Mouse (Mus musculus): ENCODE results near the gene Prpf31. TPM values are rescaled to one million over a fixed set of nuclear protein-coding genes. Genes with fewer than 3 reads are reported as not detected.

Prpf31 gene
- polyA plus RNA-seq, 1 experiment from 2014 or later = 150 TPM

DNA sequence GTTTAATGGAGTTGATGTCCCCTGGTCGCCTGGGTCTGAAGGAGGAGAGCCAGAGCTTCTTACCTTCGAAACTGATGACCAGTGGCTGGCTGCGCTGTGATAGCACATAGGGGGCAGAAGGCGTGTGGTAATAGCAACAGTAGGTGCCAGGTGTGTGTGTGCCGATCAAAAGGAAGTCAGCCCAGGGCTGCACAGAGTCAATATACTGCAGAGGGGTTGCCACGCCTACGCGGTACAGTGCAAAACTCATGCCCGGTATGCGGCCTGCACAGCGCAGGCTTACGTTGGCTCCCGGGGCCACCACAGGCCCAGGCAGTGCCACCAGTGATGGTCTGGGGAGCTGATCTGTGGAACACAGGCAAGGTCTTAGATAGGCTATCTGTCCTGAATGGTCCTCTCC is 18.8 kb upstream of the Prpf31 start:
- WGBS = 88% methylated on average over 13 of the region's 13 CpGs
- no peak for ATAC-seq (ENCODE audit: insufficient number of reproducible peaks, low FRiP score, low TSS enrichment, low read depth)

GRCm38 (mm10) chr7:3614021-3614420 is 15.8 kb upstream of the Prpf31 start:
- ATAC-seq (ENCODE audit: insufficient number of reproducible peaks, low FRiP score, low TSS enrichment, low read depth) = no peak
- 85% methylated on average over 3 of the region's 3 CpGs for WGBS

More for the DNA sequence above, 18.8 kb upstream of the Prpf31 start:
- H3K9ac ChIP-seq (ENCODE audit: low read length) = no peak overlapping the region
- no peak overlapping the region for H3K4me3 ChIP-seq (ENCODE audit: low read depth, low read length)
- no peaks in the 10 kb centered on the region for H3K36me3 ChIP-seq (ENCODE audit: control insufficient read depth, insufficient read depth, low read length)
- no peak for DNase-seq (ENCODE audit: low spot score)
- no peak overlapping the region for H3K4me2 ChIP-seq (ENCODE audit: low read depth, severe bottlenecking)
- H3K4me1 ChIP-seq (ENCODE audit: control insufficient read depth, insufficient read depth, low read length) = no peaks in the 10 kb centered on the region
- H3K9me3 ChIP-seq (ENCODE audit: control insufficient read depth, low read length) = no peaks in the 10 kb centered on the region
- no peak overlapping the region for H3K27ac ChIP-seq (replicated peaks; ENCODE audit: low read depth, low read length)
- H3K27me3 ChIP-seq (ENCODE audit: control insufficient read depth, insufficient read depth, low read length) = no peaks in the 10 kb centered on the region

GRCm38 (mm10) chr7:3616057-3616388 is 13.8 kb upstream of the Prpf31 start, which contains the start of gene Oscar:
Gene Oscar (minus strand): TSS chr7:3616157.
- H3K9ac ChIP-seq (ENCODE audit: low read length) = no peak within 1 kb of the TSS
- peaks cover 5% of the 10 kb centered on the region for H3K36me3 ChIP-seq (ENCODE audit: control insufficient read depth, insufficient read depth, low read length)
- H3K27ac ChIP-seq (replicated peaks; ENCODE audit: low read depth, low read length) = no peak within 1 kb of the TSS
- H3K4me1 ChIP-seq (ENCODE audit: control insufficient read depth, insufficient read depth, low read length) = no peaks in the 10 kb centered on the region
- peak within 1 kb of the TSS; percentile 76; the same call in 1 of the 2 replicates for H3K4me3 ChIP-seq (ENCODE audit: low read depth, low read length)
- no peaks in the 10 kb centered on the region for H3K9me3 ChIP-seq (ENCODE audit: control insufficient read depth, low read length)
- DNase-seq (ENCODE audit: low spot score) (no peak), ATAC-seq (ENCODE audit: insufficient number of reproducible peaks, low FRiP score, low TSS enrichment, low read depth) (no peak)
- H3K4me2 ChIP-seq (ENCODE audit: low read depth, severe bottlenecking) = no peak within 1 kb of the TSS
- WGBS = 72% methylated on average over 4 of the region's 4 CpGs
- no peaks in the 10 kb centered on the region for H3K27me3 ChIP-seq (ENCODE audit: control insufficient read depth, insufficient read depth, low read length)

More at GRCm38 (mm10) chr7:3614021-3614420, 15.8 kb upstream of the Prpf31 start:
- Histone ChIP-seq H3K27me3 (ENCODE audit: control insufficient read depth, insufficient read depth, low read length) (no peaks in the 10 kb centered on the region), H3K9ac (ENCODE audit: low read length) (no peak overlapping the region), H3K9me3 (ENCODE audit: control insufficient read depth, low read length) (no peaks in the 10 kb centered on the region), H3K4me1 (ENCODE audit: control insufficient read depth, insufficient read depth, low read length) (no peaks in the 10 kb centered on the region), H3K4me2 (ENCODE audit: low read depth, severe bottlenecking) (no peak overlapping the region), H3K36me3 (ENCODE audit: control insufficient read depth, insufficient read depth, low read length) (no peaks in the 10 kb centered on the region), H3K4me3 (ENCODE audit: low read depth, low read length) (no peak overlapping the region), H3K27ac (replicated peaks; ENCODE audit: low read depth, low read length) (no peak overlapping the region)
- no peak for DNase-seq (ENCODE audit: low spot score)

GRCm38 (mm10) chr7:3616389-3617241 is 13.2 kb upstream of the Prpf31 start:
- 45% methylated on average over 6 of the region's 6 CpGs for WGBS
- Histone ChIP-seq H3K9ac (ENCODE audit: low read length) (no peak overlapping the region), H3K9me3 (ENCODE audit: control insufficient read depth, low read length) (no peaks in the 10 kb centered on the region), H3K4me1 (ENCODE audit: control insufficient read depth, insufficient read depth, low read length) (no peaks in the 10 kb centered on the region), H3K36me3 (ENCODE audit: control insufficient read depth, insufficient read depth, low read length) (peaks cover 5% of the 10 kb centered on the region), H3K27ac (replicated peaks; ENCODE audit: low read depth, low read length) (no peak overlapping the region), H3K4me2 (ENCODE audit: low read depth, severe bottlenecking) (no peak overlapping the region), H3K4me3 (ENCODE audit: low read depth, low read length) (peak overlapping the region; percentile 76; the same call in 1 of the 2 replicates), H3K27me3 (ENCODE audit: control insufficient read depth, insufficient read depth, low read length) (no peaks in the 10 kb centered on the region)
- DNase-seq (ENCODE audit: low spot score) (no peak), ATAC-seq (ENCODE audit: insufficient number of reproducible peaks, low FRiP score, low TSS enrichment, low read depth) (peak; percentile 41; the same call in 1 of the 2 replicates)

DNA sequence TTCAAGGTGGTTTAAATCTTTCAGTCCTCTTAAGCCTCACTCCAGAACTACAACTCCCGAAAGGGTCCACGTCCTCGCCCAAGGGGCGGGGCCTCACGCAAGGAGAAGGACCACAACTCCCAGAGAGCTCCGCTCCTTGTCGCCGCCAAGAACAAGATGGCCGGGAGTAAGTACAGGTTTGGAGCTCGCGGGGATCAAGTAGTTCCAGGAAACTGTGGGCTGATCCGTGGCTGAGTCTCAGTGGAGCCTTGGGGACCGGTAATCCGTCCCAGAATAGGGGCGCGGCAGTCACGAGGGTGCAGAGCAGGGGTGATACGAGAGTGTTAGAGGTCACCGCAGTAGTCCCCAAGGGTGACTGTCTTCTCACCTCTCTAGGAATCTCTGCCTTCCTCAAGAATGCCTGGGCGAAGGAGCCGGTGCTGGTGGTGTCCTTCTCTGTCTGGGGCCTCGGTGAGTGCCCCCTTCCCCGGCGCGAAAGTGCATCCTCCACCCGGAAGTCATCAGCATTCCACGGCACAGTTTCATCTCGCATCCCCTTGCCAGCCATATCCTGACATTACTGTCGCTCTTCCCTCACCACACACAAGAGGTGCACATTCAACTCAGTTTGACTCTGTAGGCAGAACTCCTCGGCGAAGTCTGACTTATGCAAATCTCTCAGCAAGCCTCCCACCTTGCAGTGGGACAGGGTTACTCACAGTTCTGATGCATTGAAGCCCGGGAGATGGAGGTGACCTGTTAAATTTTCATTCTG is 12.4 kb upstream of the Prpf31 start, which contains the start of gene Ndufa3:
TSS of gene Ndufa3 (plus strand) at position 132 of the 754 bp plus-strand sequence.
- 2% methylated on average over 32 of the region's 32 CpGs for WGBS
- peak within 1 kb of the TSS; percentile 64 for H3K4me2 ChIP-seq (ENCODE audit: low read depth, severe bottlenecking)
- H3K36me3 ChIP-seq (ENCODE audit: control insufficient read depth, insufficient read depth, low read length) = peaks cover 5% of the 10 kb centered on the region
- H3K4me1 ChIP-seq (ENCODE audit: control insufficient read depth, insufficient read depth, low read length) = no peaks in the 10 kb centered on the region
- peak within 1 kb of the TSS; percentile 72 for H3K9ac ChIP-seq (ENCODE audit: low read length)
- no peak within 1 kb of the TSS for H3K27ac ChIP-seq (replicated peaks; ENCODE audit: low read depth, low read length)
- H3K9me3 ChIP-seq (ENCODE audit: control insufficient read depth, low read length) = no peaks in the 10 kb centered on the region
- no peaks in the 10 kb centered on the region for H3K27me3 ChIP-seq (ENCODE audit: control insufficient read depth, insufficient read depth, low read length)
- ATAC-seq (ENCODE audit: insufficient number of reproducible peaks, low FRiP score, low TSS enrichment, low read depth) (peak; percentile 93), DNase-seq (ENCODE audit: low spot score) (peak; percentile 86)
- peak within 1 kb of the TSS; percentile 76 for H3K4me3 ChIP-seq (ENCODE audit: low read depth, low read length)

DNA sequence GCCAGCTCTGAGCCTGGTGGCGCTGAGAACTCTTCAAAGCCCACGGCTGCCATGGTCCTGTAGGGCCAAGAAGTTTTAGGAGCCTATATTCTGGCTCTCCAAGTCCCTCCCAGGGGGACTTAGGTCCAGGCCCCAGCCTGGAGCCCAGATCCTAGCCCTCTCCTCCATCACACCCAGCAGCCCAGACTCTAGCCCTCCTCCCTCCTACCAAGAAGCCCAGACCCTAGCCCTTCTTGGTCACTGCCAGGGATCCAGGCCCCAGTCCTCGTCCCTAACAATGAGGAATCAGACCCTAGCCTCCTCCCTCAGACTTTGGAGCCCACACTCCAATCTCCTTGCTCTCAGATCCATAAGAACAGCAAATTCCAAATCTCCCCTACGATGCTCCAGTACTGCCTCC is 755 bp upstream of the Prpf31 start:
- Histone ChIP-seq H3K9ac (ENCODE audit: low read length) (peak overlapping the region; percentile 66), H3K9me3 (ENCODE audit: control insufficient read depth, low read length) (no peaks in the 10 kb centered on the region), H3K27ac (replicated peaks; ENCODE audit: low read depth, low read length) (no peak overlapping the region), H3K4me1 (ENCODE audit: control insufficient read depth, insufficient read depth, low read length) (peaks cover 15% of the 10 kb centered on the region), H3K4me3 (ENCODE audit: low read depth, low read length) (peak overlapping the region; percentile 73), H3K36me3 (ENCODE audit: control insufficient read depth, insufficient read depth, low read length) (peaks cover 10% of the 10 kb centered on the region), H3K27me3 (ENCODE audit: control insufficient read depth, insufficient read depth, low read length) (no peaks in the 10 kb centered on the region), H3K4me2 (ENCODE audit: low read depth, severe bottlenecking) (peak overlapping the region; percentile 96)
- DNase-seq (ENCODE audit: low spot score) (no peak), ATAC-seq (ENCODE audit: insufficient number of reproducible peaks, low FRiP score, low TSS enrichment, low read depth) (peak; percentile 69)
- 30% methylated on average over 4 of the region's 4 CpGs for WGBS

DNA sequence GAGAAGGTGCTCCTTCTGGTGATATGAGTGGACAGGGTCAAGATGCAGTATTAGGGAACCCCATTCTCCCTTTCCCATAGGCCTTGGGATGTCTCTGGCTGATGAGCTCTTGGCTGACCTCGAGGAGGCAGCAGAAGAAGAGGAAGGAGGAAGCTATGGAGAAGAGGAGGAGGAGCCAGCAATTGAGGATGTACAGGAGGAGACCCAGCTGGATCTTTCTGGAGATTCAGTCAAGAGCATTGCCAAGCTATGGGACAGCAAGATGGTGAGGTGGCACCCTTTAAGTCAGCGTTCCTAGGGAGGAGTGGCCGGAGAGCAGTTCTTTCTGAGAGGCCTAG is 662 bp downstream of the Prpf31 start:
- H3K27me3 ChIP-seq (ENCODE audit: control insufficient read depth, insufficient read depth, low read length) = no peaks in the 10 kb centered on the region
- no peak for DNase-seq (ENCODE audit: low spot score)
- no peaks in the 10 kb centered on the region for H3K9me3 ChIP-seq (ENCODE audit: control insufficient read depth, low read length)
- H3K4me1 ChIP-seq (ENCODE audit: control insufficient read depth, insufficient read depth, low read length) = peaks cover 15% of the 10 kb centered on the region
- H3K27ac ChIP-seq (replicated peaks; ENCODE audit: low read depth, low read length) = no peak overlapping the region
- ATAC-seq (ENCODE audit: insufficient number of reproducible peaks, low FRiP score, low TSS enrichment, low read depth) = no peak
- 66% methylated on average over 3 of the region's 3 CpGs for WGBS
- H3K36me3 ChIP-seq (ENCODE audit: control insufficient read depth, insufficient read depth, low read length) = peaks cover 10% of the 10 kb centered on the region
- peak overlapping the region; percentile 95 for H3K4me2 ChIP-seq (ENCODE audit: low read depth, severe bottlenecking)
- H3K4me3 ChIP-seq (ENCODE audit: low read depth, low read length) = peak overlapping the region; percentile 73
- H3K9ac ChIP-seq (ENCODE audit: low read length) = peak overlapping the region; percentile 66

- Histone ChIP-seq H3K4me1 (ENCODE audit: control insufficient read depth, insufficient read depth, low read length) (peaks cover 18% of the 10 kb centered on the region), H3K4me2 (ENCODE audit: low read depth, severe bottlenecking) (no peak overlapping the region), H3K9ac (ENCODE audit: low read length) (no peak overlapping the region), H3K9me3 (ENCODE audit: control insufficient read depth, low read length) (no peaks in the 10 kb centered on the region), H3K27ac (replicated peaks; ENCODE audit: low read depth, low read length) (no peak overlapping the region), H3K36me3 (ENCODE audit: control insufficient read depth, insufficient read depth, low read length) (peaks cover 6% of the 10 kb centered on the region; the same call in 1 of the 2 replicates), H3K27me3 (ENCODE audit: control insufficient read depth, insufficient read depth, low read length) (no peaks in the 10 kb centered on the region), H3K4me3 (ENCODE audit: low read depth, low read length) (no peak overlapping the region)
- DNase-seq (ENCODE audit: low spot score) (no peak), ATAC-seq (ENCODE audit: insufficient number of reproducible peaks, low FRiP score, low TSS enrichment, low read depth) (no peak)
- WGBS = 80% methylated on average over 5 of the region's 5 CpGs
These were observed 13.6 kb downstream of the Prpf31 start for GRCm38 (mm10) chr7:3643412-3643811.
